Mouse (Mus musculus) gastrocnemius, postnatal 25 days (tissue): ENCODE measurements around the gene Psmd7. TPM values are rescaled to one million over a fixed set of nuclear protein-coding genes. Genes with fewer than 3 reads are reported as not detected.

Experiments
- DNase-seq: peaks from one replicate; pipeline ENCODE4 v3.0.0; 2022
- total RNA-seq, 2 experiments: library from RNA; stranded (reverse); gene quantifications; 1 replicate in 1 of 2; 2 replicates in 1 of 2; pipeline ENCODE4 v1.2.3; 2021

The Psmd7 gene
- total RNA-seq, 2 experiments from 2014 or later, result 114 to 124 TPM

- no peak for DNase-seq
These were observed 10.1 kb downstream of the Psmd7 start for GRCm38 (mm10) chr8:107578132-107578531.

- no peak for DNase-seq
These were observed 10.6 kb downstream of the Psmd7 start for GRCm38 (mm10) chr8:107577640-107578039.

- peak; percentile 61 for DNase-seq
These were observed 11.6 kb downstream of the Psmd7 start for GRCm38 (mm10) chr8:107576702-107577101.

GRCm38 (mm10) chr8:107574771-107575170, 13.5 kb downstream of the Psmd7 start:
- no peak for DNase-seq

- DNase-seq, result peak; percentile 49
These were observed 15.8 kb downstream of the Psmd7 start for GRCm38 (mm10) chr8:107572497-107572896.

- no peak for DNase-seq
These were observed 16.7 kb downstream of the Psmd7 start for GRCm38 (mm10) chr8:107571486-107572135.

GRCm38 (mm10) chr8:107571046-107571445, 17.2 kb downstream of the Psmd7 start:
- DNase-seq, result no peak

GRCm38 (mm10) chr8:107562164-107562563, 26.1 kb downstream of the Psmd7 start:
- DNase-seq, result no peak

GRCm38 (mm10) chr8:107560820-107561536, 27.3 kb downstream of the Psmd7 start:
- no peak for DNase-seq

- no peak for DNase-seq
These were observed 31.7 kb downstream of the Psmd7 start for GRCm38 (mm10) chr8:107556511-107556936.

GRCm38 (mm10) chr8:107555231-107555630, 33.0 kb downstream of the Psmd7 start:
- DNase-seq, result no peak

GRCm38 (mm10) chr8:107552234-107552633, 36.0 kb downstream of the Psmd7 start:
- DNase-seq, result no peak

GRCm38 (mm10) chr8:107546817-107547216, 41.4 kb downstream of the Psmd7 start:
- no peak for DNase-seq

- no peak for DNase-seq
These were observed 42.1 kb downstream of the Psmd7 start for GRCm38 (mm10) chr8:107546154-107546553.

- no peak for DNase-seq
These were observed 42.6 kb downstream of the Psmd7 start for GRCm38 (mm10) chr8:107545621-107546152.

- peak; percentile 31 for DNase-seq
These were observed 43.6 kb downstream of the Psmd7 start for GRCm38 (mm10) chr8:107544651-107545174.

GRCm38 (mm10) chr8:107544211-107544610, 44.1 kb downstream of the Psmd7 start:
- no peak for DNase-seq

- no peak for DNase-seq
These were observed 44.5 kb downstream of the Psmd7 start for GRCm38 (mm10) chr8:107543714-107544113.

GRCm38 (mm10) chr8:107542151-107542550, 46.1 kb downstream of the Psmd7 start:
- DNase-seq, result no peak

- no peak for DNase-seq
These were observed 46.9 kb downstream of the Psmd7 start for GRCm38 (mm10) chr8:107541369-107541768.

- DNase-seq, result no peak
These were observed 47.6 kb downstream of the Psmd7 start for GRCm38 (mm10) chr8:107540623-107541022.

GRCm38 (mm10) chr8:107537472-107537871, 50.8 kb downstream of the Psmd7 start:
- no peak for DNase-seq
